Mouse (Mus musculus): ENCODE measurements at regions not wholly inside any gene's neighbourhood (a gene's known extent, or its start where the extent isn't known, plus 50 kb on each side); places are given as distances from the start of the nearest gene placed in this dataset.

DNA sequence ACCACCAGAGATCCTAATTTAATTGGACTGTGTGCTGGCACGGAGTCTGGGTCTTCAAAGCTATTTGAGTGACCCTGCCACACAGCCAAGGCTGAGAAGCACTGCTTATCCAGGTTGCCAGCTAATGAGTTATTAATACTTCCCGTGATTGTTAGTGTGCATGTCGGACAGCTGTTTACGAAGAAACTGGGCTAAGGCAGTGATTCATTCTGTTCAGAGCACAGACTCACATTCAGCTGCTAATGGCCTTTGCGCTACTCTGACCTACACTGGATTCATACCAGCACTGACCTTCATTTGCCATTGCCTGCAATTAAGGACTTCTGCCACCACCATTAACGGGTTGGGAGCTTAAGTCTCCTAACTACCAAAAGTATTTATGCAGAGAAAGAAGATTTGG lies 156.7 kb upstream of the Dppa4 start:
- peak; percentile 3 for DNase-seq (ENCODE audit: low spot score)

DNA sequence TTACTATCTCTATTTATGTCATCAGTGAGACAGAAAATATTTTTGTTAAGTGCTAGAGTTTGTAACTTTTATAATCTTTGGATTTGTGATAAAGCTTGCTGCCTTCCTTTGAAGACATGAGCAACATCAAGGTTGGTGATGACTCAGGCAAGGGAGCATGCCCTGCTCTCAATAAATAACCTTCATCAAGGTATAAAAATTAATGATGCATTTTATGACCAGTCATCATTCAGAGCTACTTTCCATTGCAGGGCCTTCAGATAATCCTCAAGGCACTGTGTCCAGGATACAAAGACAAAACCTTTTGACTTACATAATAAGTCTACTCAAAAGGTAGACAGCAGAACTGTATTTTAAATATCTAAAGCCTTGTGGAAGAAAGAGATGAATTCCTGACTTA lies 156.2 kb upstream of the Dppa4 start:
- no peak for DNase-seq (ENCODE audit: low spot score)

DNA sequence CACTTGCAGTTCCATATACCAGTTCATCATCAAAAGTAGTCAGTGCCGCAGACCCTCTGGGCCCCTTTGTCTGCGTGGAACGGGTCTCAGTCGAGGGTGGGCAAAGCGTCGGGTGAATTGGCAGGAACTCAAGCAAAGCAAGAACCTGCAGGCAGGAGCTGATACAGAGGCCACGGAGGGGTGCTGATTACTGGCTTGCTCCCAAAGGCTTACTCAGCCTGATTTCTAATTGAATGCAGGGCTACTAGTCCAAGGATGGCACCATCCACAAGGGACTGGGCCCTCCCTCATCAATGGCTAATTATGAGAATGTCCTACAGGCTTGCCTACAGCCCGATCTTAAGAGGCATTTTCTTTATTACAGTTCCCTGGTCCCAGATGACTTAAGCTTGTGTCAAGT lies 128.2 kb upstream of the Dppa4 start:
- DNase-seq (ENCODE audit: low spot score): no peak

DNA sequence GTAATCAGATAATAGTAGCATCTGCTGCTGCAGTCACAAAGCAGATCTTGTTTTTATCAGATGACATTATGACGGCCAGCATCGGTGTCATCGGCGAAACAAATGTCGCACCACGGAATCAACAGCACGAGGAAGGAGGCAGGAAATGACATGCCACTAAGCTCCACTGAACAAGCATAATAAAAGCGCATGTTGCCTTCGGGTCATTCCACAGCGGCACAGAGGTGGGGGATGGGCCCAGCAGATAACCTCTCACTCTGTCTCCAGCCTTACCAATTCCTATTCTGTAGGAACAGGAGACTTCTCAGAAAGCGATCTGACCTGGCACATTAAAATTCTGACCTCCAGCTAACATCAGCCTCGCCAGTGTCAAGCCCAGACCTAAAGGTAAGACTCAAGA lies 93.1 kb upstream of the Dppa4 start:
- DNase-seq (ENCODE audit: low spot score): no peak

DNA sequence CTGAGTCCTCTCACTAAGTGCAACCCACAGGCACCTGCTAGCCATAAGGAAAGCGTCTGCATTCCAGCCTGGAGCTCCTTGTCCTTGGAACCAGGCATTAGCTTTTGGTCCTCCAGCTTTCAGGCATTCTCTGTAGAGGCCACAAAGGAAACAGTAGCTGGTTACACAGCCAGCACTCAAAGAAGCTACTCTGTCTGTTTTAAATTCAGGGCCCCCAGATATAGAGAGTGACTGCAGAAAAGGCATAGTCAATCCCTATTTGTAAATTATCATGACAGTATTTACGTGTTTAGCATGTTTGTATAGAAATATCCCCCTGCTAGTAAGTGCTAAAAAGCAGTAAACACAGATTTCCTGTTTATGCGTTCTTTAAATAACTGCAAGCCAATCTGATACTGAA lies 91.3 kb upstream of the Dppa4 start:
- DNase-seq (ENCODE audit: low spot score): no peak

DNA sequence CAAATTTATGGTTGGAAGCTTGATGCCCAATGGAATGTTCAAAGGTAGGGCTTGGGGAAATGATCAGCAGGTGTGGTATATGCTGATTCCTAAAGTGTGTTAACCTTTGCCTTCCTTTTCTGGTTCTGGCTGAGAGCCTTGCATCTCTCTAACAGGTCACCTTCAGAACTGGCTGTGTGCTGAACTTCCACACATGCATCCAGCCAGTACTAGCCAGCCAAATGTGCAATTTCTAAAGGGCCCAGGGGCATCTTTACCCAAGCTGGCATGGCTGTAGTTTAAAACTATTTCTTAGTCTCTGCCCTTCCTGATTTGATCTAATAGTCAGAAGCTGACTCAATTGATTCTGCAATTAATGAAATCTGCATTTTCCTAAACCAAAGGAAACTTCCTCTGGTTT lies 68.6 kb upstream of the Dppa4 start:
- DNase-seq (ENCODE audit: low spot score): no peak
